Mouse (Mus musculus) fat pad, adult 2 months (tissue): ENCODE data around the gene Thap4.
"Not testable (repeated sequence)": the region's sequence is repeated elsewhere in the genome, so short reads cannot be mapped to it uniquely, and the experiment has no call there.

ENCODE experiments used
- DNase-seq: peaks from one replicate; pipeline ENCODE4 v3.0.0-alpha.2; 2011; ENCODE audit warnings: low read depth, low spot score; ENCODE audit errors: extremely low read depth

Thap4 gene

GRCm38 (mm10) chr1:93754573-93755290 is at the start of gene Thap4:
Gene Thap4 (minus strand): TSS chr1:93754864.
- no peak for DNase-seq

DNA sequence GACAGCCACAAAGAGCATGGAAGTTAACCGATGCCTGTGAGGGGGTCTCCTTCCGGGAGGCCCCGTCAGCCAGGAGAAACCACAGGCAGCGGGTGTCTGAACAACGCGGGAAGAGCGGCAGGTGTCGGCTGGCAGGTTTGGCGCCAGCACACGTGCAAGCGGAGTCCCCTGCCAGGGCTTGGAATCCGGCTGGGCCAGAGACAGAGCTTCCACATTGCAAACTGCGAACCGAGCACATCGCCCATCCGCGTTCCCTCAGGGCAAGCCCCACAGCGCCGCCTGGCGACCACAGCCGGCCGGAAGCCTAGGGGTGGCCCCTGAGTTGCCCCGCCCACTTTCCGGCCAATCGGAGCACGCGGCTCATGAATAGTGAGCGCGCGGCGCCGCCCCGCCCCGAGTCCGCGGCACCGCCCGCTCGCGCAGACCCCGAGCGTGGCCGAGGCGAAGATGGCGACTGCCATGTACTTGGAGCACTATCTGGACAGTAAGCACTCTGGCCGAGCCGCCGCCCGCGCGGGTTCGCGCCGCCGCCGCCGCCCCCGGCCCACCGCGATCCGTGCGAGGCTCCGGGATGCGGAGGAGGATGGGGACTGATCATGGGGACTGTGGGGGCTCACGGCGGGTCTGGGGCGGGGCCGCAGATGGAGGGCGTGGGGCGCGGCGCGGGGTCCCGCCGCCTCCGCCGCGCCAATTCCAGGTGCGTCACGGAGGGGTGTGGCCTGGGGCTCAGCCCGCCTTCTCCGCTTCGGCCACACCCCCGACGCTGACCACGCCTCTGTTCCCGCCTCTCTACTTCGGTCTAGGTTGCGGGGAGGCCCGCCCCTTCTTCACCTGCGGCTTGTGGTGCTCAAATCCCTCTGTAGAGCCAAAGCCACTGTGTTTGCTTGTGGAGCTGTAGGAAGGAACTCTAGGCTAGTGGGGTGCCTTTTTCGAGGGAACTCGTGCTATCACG is 49.2 kb upstream of the Thap4 start, which contains the start of gene Ing5:
Gene Ing5, plus strand, starts transcription at position 410 of the 952 bp plus-strand sequence.
- DNase-seq, result no peak

DNA sequence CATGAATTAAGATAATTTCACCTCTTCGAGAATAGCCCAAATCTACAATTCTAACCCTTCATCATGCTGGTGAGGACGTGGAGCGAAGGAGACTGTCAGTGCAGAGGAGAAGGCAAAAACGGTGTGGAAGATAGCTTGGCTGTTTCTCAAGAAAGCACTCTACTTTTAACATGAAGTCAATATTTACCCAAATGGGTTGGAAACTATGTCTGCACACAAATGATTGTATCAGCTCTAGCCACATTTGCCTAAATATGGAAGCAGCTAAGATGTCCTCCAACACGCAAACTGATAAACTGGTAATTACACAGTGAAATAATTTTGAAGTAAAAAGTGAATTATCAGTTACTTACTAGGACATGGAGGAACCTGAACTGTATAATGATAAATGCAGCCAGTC is 48.1 kb upstream of the Thap4 start:
- no peak for DNase-seq

- no peak for DNase-seq
These were observed 47.1 kb upstream of the Thap4 start, which contains the start of gene Dtymk for GRCm38 (mm10) chr1:93801741-93802238. Gene Dtymk (minus strand): TSS chr1:93801934.

GRCm38 (mm10) chr1:93800670-93801503 is 46.2 kb upstream of the Thap4 start:
- no peak for DNase-seq

GRCm38 (mm10) chr1:93795886-93796285 is 41.2 kb upstream of the Thap4 start:
- no peak for DNase-seq

GRCm38 (mm10) chr1:93794526-93794925 is 39.9 kb upstream of the Thap4 start:
- DNase-seq, result no peak

DNA sequence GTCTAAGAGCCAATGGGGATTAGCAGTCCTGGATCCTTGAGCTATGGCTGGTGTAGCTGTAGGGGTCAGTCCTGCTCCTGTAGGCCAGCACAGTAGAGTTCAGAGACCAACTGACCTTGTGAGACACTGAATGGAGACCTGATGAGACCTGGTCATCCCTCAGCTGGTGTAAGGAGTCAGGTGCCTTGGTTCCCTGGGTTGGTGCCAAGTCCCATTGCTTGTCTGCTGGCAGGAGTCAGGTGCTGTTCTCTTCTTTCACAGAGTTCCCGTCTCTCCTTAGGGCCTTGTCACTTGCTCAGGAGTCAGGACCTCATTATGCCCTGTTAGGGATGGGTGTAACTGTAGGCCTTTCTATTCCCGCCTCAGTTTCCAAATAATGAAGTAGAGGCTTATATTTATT is 32.2 kb upstream of the Thap4 start:
- no peak for DNase-seq

DNA sequence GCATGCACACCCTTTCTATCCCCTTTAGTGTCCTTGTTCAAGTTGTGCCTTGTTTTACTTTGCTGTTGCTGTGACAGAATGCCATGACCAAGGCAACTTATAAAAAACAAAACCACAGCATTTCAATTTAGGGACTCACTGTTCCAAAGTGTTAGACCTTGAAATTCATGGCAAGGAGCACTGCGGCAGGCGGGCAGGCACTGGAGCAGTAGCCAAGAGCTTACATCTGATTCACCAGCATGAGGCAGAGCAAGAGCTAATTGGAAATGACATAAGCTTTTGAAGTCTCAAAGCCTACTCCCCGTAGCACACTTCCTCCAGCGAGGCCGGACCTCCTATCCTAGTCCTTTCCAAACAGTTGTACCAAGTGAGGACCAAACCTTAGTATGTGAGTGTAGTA is 22.0 kb upstream of the Thap4 start:
- DNase-seq, result no peak

- no peak for DNase-seq
These were observed 15.2 kb upstream of the Thap4 start for GRCm38 (mm10) chr1:93769901-93770300.

DNA sequence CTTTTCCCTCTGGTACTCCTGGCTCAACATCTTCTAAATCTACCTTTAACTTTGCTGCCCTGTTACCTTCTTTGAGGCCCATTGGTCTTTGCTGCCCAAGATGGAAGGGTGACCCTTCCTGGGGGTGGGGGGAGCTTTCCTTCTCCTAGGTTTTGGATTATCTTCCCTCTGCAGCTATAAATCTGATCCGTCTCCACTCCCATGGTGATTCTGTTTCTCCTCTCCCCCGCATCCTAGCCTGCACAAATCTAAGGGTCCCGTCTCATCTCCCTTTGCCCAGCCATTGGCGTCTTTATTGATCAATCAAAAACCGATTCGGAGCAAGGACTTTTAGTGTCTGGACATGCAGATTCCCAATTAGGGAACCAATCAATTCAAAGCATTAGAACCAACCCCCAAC is 12.9 kb upstream of the Thap4 start:
- no peak for DNase-seq

GRCm38 (mm10) chr1:93764871-93765591 is 10.4 kb upstream of the Thap4 start:
- DNase-seq, result no peak

DNA sequence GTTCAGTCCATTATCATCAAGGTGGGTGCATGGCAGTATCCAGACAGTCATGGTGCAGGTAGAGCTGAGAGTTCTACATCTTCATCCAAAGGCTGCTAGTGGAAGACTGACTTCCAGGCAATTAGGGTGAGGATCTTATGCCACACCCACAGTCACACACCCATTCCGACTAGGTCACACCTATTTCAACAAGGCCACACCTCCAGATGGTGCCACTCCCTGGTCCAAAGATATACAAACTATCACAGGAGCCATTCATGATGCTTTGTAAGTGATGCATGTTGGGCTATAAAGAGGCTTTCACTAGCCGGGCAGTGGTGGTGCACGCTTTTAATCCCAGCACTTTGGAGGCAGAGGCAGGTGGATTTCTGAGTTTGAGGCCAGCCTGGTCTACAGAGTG is 8.9 kb upstream of the Thap4 start:
- DNase-seq, result not testable (repeated sequence)

GRCm38 (mm10) chr1:93760076-93760475 is 5.4 kb upstream of the Thap4 start:
- DNase-seq, result peak; percentile 61

DNA sequence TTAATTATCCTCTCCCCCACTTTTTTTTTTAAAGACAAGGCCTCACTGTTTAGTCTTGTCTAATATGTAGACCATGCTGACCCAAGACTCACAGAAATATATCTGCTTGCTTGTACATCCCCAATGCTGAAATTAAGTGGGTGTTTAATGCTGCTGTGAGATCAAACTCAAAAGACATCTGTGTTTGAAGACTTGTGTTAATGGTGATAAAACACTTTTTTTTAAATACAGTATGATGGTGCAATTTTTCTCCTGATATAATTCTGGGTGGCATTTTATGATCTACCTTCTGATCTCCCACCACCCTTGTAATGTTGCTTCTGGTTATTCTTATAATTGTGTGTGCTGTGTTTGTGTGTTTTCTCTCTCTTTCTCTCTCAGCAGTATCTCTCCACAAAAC is 1.5 kb upstream of the Thap4 start:
- DNase-seq, result no peak

GRCm38 (mm10) chr1:93755618-93756017 is 954 bp upstream of the Thap4 start:
- DNase-seq, result no peak

- no peak for DNase-seq
These were observed 587 bp upstream of the Thap4 start for GRCm38 (mm10) chr1:93755291-93755610.

- DNase-seq, result no peak
These were observed 622 bp downstream of the Thap4 start for GRCm38 (mm10) chr1:93753911-93754572.

DNA sequence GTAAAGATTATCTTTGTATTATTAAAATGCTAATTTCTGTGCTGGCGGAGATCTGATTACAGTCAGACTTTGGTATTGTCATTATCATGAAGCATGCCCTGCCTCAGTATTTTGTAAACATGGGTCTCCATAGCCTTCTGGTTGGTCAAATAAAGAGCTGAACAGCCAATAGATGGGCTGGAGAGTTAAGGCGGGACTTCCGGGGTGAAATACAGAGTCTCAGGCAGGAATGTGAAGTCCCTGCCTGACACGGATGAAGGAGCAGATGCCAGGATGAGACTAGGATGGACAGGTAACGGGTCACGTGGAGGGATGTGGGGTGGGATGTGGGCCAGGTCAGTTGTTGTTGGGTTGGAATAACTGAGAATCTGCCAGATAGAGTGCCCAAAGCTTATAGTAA is 3.4 kb downstream of the Thap4 start, which contains the start of gene Atg4b:
Gene Atg4b, plus strand, starts transcription at position 211 of the 400 bp plus-strand sequence.
- DNase-seq, result no peak

GRCm38 (mm10) chr1:93748539-93748938 is 6.1 kb downstream of the Thap4 start:
- peak; percentile 43 for DNase-seq
